Mouse (Mus musculus) forebrain, embryonic 12.5 days (tissue): ENCODE data around the gene Cul5. TPM values are rescaled to one million over a fixed set of nuclear protein-coding genes. Genes with fewer than 3 reads are reported as not detected.

Experiments used
- ATAC-seq: fragments of 200-750 bp; cut with Nextera tagmentation; 2 replicates; pipeline ENCODE4 v1.8.0; 2017; ENCODE audit warnings: moderate TSS enrichment; ENCODE audit not compliant: low FRiP score
- H3K27ac ChIP-seq: fragments of 300-500 bp; sonication (generic); 2 replicates; pipeline ENCODE4 v1.5.1; 2016; ENCODE audit warnings: mild to moderate bottlenecking
- H3K27me3 ChIP-seq: fragments of 300-500 bp; sonication (generic); 2 replicates; pipeline ENCODE4 v1.6.1; 2016; ENCODE audit warnings: mild to moderate bottlenecking
- H3K36me3 ChIP-seq: fragments of 300-500 bp; sonication (generic); replicated peaks from 2 replicates; pipeline ENCODE4 v1.6.1; 2016; ENCODE audit warnings: mild to moderate bottlenecking
- H3K4me1 ChIP-seq: fragments of 300-500 bp; sonication (generic); 2 replicates; pipeline ENCODE4 v1.6.1; 2016
- H3K4me2 ChIP-seq: fragments of 300-500 bp; sonication (generic); 2 replicates; pipeline ENCODE4 v1.6.1; 2016; ENCODE audit warnings: mild to moderate bottlenecking, moderate library complexity
- H3K4me3 ChIP-seq: fragments of 300-500 bp; sonication (generic); replicated peaks from 2 replicates; pipeline ENCODE4 v1.5.1; 2016; ENCODE audit warnings: mild to moderate bottlenecking
- H3K9ac ChIP-seq: fragments of 300-500 bp; sonication (generic); 2 replicates; pipeline ENCODE4 v1.6.1; 2016; ENCODE audit warnings: mild to moderate bottlenecking
- H3K9me3 ChIP-seq: fragments of 300-500 bp; sonication (generic); 2 replicates; pipeline ENCODE4 v1.6.1; 2016
- WGBS: fragments of 180-500 bp; shearing (Covaris S2); methylation state at CpG from one replicate; pipeline ENCODE4 v1.1.7; 2016; 5-methylcytosine and 5-hydroxymethylcytosine counted together
- polyA plus RNA-seq: library from polyadenylated mRNA; unstranded; fragments of >200 nt; fragmentation: Nextera tagmentation; extraction: Ambion mirVana; gene quantifications from 2 replicates; pipeline ENCODE4 v1.2.1, GENCODE M21; 2016

Gene Cul5
- polyA plus RNA-seq, 1 experiment from 2014 or later: 48.6 TPM

DNA sequence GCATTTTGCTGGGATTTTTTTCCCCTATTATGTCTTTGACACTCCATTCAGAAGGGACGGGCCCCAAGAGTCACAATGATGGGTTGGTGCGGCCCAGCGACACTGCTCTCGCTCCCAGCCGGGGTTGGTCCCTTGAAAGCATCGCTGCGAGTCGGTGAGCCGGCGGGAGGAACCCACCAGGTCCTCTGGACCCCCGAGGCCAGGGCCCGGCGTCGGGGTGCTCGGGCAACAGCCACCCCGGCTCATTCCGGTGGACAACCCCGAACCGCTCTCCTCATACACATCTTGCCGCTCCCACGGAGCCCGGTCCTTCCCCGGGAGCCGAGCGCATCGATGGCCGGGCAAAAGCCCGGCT, 3.2 kb downstream of the Cul5 start:
- peak overlapping the region; percentile 89 for H3K4me3 ChIP-seq
- peak; percentile 66 for ATAC-seq
- under 1% methylated on average over 28 of the region's 28 CpGs for WGBS
- H3K4me2 ChIP-seq: peak overlapping the region; percentile 76
- H3K27me3 ChIP-seq: no peaks in the 10 kb centered on the region
- H3K9ac ChIP-seq: peak overlapping the region; percentile 94
- H3K36me3 ChIP-seq: no peaks in the 10 kb centered on the region
- H3K27ac ChIP-seq: peak overlapping the region; percentile 95
- peaks cover 23% of the 10 kb centered on the region for H3K4me1 ChIP-seq
- no peaks in the 10 kb centered on the region for H3K9me3 ChIP-seq

DNA sequence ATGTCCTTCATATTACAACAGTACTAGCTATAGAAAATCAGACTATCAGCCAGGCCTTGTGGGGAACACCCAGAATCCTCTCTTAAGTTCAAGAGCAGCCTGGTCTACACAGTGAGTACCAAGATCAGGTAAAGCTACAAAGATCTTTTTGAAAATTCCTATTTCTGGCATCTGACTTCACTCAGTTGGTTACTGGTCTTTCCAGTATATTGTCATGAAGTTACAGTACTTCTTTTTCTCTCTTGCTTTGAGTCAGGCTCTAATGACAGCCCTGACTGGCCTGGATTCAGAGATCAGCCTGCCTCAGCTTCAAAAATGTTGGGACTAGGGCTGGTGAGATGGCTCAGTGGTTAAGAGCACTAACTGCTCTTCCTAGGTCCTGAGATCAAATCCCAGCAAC, 4.4 kb downstream of the Cul5 start:
- H3K4me2 ChIP-seq: peak overlapping the region; percentile 76
- no peaks in the 10 kb centered on the region for H3K27me3 ChIP-seq
- peaks cover 23% of the 10 kb centered on the region for H3K4me1 ChIP-seq
- H3K9ac ChIP-seq: no peak overlapping the region
- no peak for ATAC-seq
- H3K36me3 ChIP-seq: no peaks in the 10 kb centered on the region
- H3K27ac ChIP-seq: no peak overlapping the region
- H3K4me3 ChIP-seq: peak overlapping the region; percentile 89; the same call in 1 of the 2 replicates
- H3K9me3 ChIP-seq: no peaks in the 10 kb centered on the region

DNA sequence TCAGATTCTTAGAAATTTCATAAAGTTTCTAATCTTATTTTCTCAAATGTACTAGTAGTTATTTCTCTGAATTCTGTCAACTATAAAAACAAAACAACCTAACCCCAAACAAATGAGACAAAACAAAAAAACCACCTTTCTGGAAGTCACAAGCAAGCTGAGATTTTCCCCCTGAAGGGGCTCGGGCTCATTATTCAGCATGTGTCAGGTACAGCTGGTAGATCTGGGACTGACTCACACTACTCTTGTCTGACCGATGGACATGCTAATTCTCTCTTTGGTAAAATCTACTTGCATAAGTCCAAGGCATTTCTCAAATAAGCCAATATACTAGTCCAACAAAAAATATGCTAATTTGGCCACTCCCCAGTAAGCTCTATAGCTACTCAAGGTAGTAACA, 5.0 kb downstream of the Cul5 start:
- WGBS: 80% methylated on average over 2 of the region's 2 CpGs
- no peak overlapping the region for H3K27ac ChIP-seq
- no peaks in the 10 kb centered on the region for H3K36me3 ChIP-seq
- H3K4me1 ChIP-seq: peaks cover 23% of the 10 kb centered on the region
- no peak for ATAC-seq
- no peaks in the 10 kb centered on the region for H3K9me3 ChIP-seq
- H3K4me2 ChIP-seq: no peak overlapping the region; the same call in 1 of the 2 replicates
- H3K4me3 ChIP-seq: no peak overlapping the region
- no peak overlapping the region for H3K9ac ChIP-seq
- no peaks in the 10 kb centered on the region for H3K27me3 ChIP-seq

DNA sequence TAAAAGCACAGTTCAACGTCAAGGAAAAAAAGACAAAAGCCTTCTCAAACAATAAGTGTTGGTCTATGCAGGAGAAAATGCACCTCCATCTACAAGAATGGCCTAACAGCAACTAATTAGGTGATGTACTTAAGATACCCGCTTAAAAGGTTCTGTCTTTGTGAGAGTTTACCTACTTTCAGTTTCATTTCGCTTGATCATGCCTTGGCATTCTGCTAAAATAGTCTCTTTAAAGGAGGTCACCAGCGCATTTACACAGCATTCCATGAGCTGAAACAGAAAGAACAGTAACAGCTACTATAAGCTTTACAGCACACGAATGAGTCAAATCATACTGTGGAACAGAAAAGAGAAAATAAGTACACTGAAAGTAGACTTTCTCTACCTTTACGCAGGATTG, 35.0 kb downstream of the Cul5 start:
- Histone ChIP-seq H3K27ac (no peak overlapping the region), H3K4me3 (no peak overlapping the region), H3K36me3 (peaks cover 61% of the 10 kb centered on the region), H3K9ac (no peak overlapping the region), H3K4me1 (no peaks in the 10 kb centered on the region), H3K27me3 (no peaks in the 10 kb centered on the region), H3K9me3 (no peaks in the 10 kb centered on the region), H3K4me2 (no peak overlapping the region)
- ATAC-seq: no peak
- WGBS: 91% methylated on average over 6 of the region's 6 CpGs

DNA sequence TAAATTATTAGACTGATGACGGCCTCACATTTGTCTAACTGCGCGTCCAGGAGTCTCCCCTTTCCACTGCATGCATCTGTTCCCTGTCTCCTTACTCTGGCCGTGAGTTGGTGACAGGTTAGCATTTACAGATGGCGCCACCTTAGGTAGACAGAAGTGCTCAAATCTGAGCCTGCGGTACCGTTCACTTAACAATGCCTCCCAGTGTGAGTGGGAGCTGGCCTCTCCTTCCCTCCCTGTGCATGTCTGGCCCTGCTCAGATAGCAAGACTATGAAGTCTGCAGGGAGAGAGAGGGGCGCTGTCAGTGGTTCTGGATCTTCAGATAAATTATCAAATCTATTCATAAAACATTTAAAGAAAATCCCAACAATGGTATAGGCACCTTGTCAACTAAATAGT, 54.6 kb downstream of the Cul5 start:
- H3K4me1 ChIP-seq: no peaks in the 10 kb centered on the region
- ATAC-seq: no peak
- H3K4me3 ChIP-seq: no peak overlapping the region
- no peak overlapping the region for H3K27ac ChIP-seq
- H3K27me3 ChIP-seq: no peaks in the 10 kb centered on the region
- H3K9me3 ChIP-seq: no peaks in the 10 kb centered on the region
- H3K36me3 ChIP-seq: peaks cover 38% of the 10 kb centered on the region
- 87% methylated on average over 8 of the region's 8 CpGs for WGBS
- H3K9ac ChIP-seq: no peak overlapping the region
- H3K4me2 ChIP-seq: no peak overlapping the region

DNA sequence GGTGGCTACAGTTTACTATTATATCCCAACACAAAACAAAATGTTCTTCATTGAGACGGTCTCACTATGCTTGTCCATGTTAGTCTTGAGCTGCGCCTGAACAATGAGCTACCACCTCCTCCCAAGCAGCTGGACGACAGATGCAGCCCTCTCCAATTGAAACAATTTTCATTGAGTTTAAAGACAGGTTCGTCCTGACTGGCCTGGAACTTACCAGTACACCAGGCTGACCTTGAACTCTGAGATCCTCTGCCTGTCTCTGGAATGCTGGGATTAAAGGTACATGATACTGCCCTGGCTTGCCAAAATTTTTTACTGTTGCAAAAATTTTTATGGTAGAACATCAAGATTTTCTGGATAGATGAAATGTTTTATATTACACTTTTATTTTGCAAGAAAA, 55.5 kb downstream of the Cul5 start:
- Histone ChIP-seq H3K4me1 (peaks cover 6% of the 10 kb centered on the region), H3K27me3 (no peaks in the 10 kb centered on the region), H3K27ac (no peak overlapping the region), H3K4me2 (no peak overlapping the region), H3K4me3 (no peak overlapping the region), H3K9me3 (no peaks in the 10 kb centered on the region), H3K9ac (no peak overlapping the region), H3K36me3 (peaks cover 31% of the 10 kb centered on the region)
- WGBS: 81% methylated on average over 4 of the region's 4 CpGs
- no peak for ATAC-seq

DNA sequence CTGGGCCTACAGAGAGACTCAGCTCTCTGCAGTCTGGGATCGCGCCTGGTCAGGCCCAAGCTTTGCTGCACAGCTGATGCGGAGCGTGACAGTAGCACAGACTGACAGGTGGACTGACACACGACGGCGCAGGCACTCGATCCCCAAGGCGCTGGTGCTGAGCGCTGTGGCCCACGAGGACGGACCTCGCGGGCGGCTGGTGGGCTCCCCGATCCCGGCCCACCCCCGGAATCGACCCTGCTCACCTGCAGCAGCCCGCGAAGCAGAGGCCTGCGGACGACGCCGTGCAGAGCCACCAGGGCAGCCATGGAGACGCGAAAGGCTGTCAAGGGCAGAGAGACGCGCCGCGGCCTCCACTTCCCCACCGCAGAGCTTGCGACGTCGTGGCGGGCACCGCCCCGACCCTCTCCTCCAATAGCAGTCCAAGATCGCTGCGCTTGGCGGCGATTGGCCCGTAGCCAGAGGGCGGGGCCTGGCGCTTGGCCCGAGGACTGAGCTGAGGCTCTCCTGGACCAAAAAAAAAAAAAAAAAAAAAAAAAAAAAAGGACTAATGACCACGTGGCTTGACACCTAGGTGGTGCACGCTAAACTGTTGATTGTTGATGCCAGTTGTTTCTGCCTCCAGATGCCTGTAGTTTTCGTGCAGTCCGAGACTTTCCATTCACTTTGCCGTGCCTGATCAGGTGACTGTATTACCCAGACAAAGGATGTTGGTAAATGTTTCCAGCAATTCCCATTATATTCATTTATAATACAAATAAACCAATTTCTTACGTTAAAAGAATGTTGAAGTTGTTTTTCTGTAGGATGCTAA, 59.6 kb downstream of the Cul5 start, which contains the start of gene Acat1:
Acat1 (minus strand) TSS at position 415 of the 814 bp plus-strand sequence.
- H3K27me3 ChIP-seq: no peaks in the 10 kb centered on the region
- peaks cover 9% of the 10 kb centered on the region for H3K4me1 ChIP-seq
- peak within 1 kb of the TSS; percentile 82 for H3K4me2 ChIP-seq
- H3K4me3 ChIP-seq: peak within 1 kb of the TSS; percentile 67
- H3K9ac ChIP-seq: peak within 1 kb of the TSS; percentile 65
- ATAC-seq: peak; percentile 98
- peaks cover 5% of the 10 kb centered on the region for H3K36me3 ChIP-seq
- H3K9me3 ChIP-seq: no peaks in the 10 kb centered on the region
- WGBS: 5% methylated on average over 46 of the region's 52 CpGs
- H3K27ac ChIP-seq: 0 out of 2 replicates have a peak within 1 kb of the TSS, but pooled peaks have one; percentile 31

DNA sequence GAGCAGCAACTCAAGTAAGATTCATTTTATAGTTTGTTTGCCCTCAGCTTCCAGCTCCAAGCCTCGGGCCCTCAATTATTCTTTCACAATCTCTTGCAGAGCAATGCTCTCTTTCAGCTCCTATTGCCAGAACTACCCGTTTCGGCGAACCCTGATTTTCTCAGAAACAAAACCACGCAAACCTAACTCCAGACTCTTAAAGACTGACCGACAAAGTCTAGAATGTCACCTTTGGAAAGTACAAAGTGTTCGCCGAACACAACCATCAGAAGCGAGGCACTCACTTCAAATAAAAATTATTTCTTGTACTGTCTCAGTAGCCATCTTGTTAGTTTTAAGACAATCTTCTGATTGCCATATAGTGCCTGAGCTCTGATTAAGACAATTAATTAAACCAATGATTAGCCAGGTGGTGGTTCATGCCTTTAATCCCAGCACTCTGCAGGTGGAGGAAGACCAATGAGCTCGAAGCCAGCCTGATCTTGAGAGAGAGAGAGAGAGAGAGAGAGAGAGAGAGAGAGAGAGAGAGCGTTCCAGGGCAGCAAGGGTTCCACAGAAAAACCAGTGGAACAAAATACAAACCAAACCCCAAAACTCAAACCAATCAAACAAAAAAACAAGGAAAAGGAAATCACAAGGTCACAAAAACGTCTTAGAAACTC, 60.4 kb downstream of the Cul5 start:
- H3K27ac ChIP-seq: no peak overlapping the region
- no peak for ATAC-seq
- H3K9me3 ChIP-seq: no peaks in the 10 kb centered on the region
- H3K4me1 ChIP-seq: peaks cover 9% of the 10 kb centered on the region
- no peaks in the 10 kb centered on the region for H3K36me3 ChIP-seq
- WGBS: 80% methylated on average over 12 of the region's 12 CpGs
- peak overlapping the region; percentile 65 for H3K9ac ChIP-seq
- H3K4me3 ChIP-seq: peak overlapping the region; percentile 67
- no peaks in the 10 kb centered on the region for H3K27me3 ChIP-seq
- peak overlapping the region; percentile 82 for H3K4me2 ChIP-seq

DNA sequence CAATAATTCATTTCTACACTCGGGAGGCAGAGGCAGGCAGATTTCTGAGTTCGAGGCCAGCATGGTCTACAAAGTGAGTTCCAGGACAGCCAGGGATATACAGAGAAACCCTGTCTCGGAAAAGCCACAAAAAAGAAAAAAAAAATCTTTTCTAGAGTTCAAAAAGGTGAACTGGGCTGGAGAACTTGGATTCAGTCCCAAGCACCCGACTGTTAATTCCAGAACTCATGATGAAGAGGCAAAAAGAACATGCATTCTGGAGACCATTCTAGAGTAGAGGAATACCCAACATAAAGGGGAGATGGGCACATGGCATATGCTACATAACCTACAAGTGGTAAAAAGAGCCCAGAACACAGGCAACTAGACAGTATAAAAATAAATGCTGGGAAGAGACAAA, 62.0 kb downstream of the Cul5 start:
- H3K4me2 ChIP-seq: no peak overlapping the region
- ATAC-seq: no peak
- H3K36me3 ChIP-seq: no peaks in the 10 kb centered on the region
- peaks cover 9% of the 10 kb centered on the region for H3K4me1 ChIP-seq
- H3K9me3 ChIP-seq: no peaks in the 10 kb centered on the region
- H3K9ac ChIP-seq: no peak overlapping the region
- H3K27ac ChIP-seq: no peak overlapping the region
- WGBS: 96% methylated on average over 4 of the region's 4 CpGs
- H3K27me3 ChIP-seq: no peaks in the 10 kb centered on the region
- no peak overlapping the region for H3K4me3 ChIP-seq

DNA sequence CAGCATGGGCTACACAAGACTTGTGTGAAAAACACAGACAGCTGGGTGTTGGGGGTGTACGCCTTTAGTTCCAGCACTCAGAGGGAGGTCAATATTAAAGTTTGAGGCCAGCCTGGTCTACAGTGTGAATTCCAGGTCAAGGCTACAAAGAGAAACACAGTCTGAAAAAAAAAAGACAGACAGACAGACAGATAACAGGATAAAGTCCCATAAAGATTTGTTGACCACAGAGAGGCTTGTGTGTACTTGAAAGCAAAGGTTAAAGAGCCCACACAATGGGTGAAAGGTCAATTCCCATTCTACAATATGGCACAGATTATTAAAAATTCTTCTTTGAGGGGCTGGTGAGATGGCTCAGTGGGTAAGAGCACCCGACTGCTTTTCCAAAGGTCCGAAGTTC, 62.6 kb downstream of the Cul5 start:
- 94% methylated on average over 3 of the region's 3 CpGs for WGBS
- no peaks in the 10 kb centered on the region for H3K36me3 ChIP-seq
- no peak for ATAC-seq
- no peak overlapping the region for H3K4me3 ChIP-seq
- no peak overlapping the region for H3K9ac ChIP-seq
- H3K4me1 ChIP-seq: peaks cover 9% of the 10 kb centered on the region
- no peak overlapping the region for H3K4me2 ChIP-seq
- H3K27ac ChIP-seq: no peak overlapping the region
- no peaks in the 10 kb centered on the region for H3K27me3 ChIP-seq
- no peaks in the 10 kb centered on the region for H3K9me3 ChIP-seq

DNA sequence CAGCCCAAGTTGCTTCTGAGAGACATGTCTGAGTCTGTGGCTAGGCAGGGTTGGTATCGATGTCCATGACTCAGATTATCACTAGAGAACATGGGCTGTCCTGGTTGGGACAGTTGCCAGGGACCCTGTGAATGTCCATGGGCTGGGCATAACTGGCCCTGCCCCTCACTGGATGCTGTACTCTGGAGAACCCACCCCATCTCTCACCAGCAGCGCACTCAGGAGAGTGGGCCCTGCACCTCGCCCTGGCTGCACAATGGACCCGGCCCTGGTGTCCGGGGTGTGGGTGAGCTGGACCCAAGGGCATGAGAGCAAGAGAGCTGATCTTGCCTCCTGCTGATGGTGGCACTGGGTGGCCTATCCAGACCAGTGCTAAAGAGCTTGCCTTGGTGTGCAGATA, 64.9 kb downstream of the Cul5 start:
- 89% methylated on average over 5 of the region's 5 CpGs for WGBS
- no peaks in the 10 kb centered on the region for H3K9me3 ChIP-seq
- H3K4me1 ChIP-seq: peaks cover 9% of the 10 kb centered on the region
- ATAC-seq: no peak
- no peak overlapping the region for H3K4me2 ChIP-seq
- H3K27ac ChIP-seq: no peak overlapping the region
- H3K9ac ChIP-seq: no peak overlapping the region
- no peaks in the 10 kb centered on the region for H3K36me3 ChIP-seq
- H3K4me3 ChIP-seq: no peak overlapping the region
- no peaks in the 10 kb centered on the region for H3K27me3 ChIP-seq

DNA sequence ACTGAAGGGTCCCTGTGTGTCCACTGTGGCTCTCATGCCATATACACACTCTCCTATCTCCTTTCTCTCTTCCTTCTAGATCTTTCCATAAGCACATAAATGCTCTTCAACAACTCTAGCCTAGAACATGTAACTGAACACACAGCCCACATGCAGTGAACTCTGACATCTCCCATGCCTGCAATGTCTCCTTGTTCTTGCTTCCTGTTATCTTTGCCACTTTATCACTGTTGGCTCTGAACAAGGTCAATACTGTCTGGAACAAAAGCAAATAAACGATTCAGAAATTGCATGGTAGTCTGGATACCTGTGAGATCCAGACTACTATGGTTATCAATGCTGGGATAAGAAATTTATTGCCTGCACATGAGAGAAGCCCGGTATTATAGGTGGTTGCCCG, 66.0 kb downstream of the Cul5 start:
- Histone ChIP-seq H3K27me3 (no peaks in the 10 kb centered on the region), H3K36me3 (no peaks in the 10 kb centered on the region), H3K4me1 (no peaks in the 10 kb centered on the region), H3K9ac (no peak overlapping the region), H3K4me3 (no peak overlapping the region), H3K27ac (no peak overlapping the region), H3K9me3 (no peaks in the 10 kb centered on the region), H3K4me2 (no peak overlapping the region)
- no peak for ATAC-seq
- 88% methylated on average over 3 of the region's 3 CpGs for WGBS

DNA sequence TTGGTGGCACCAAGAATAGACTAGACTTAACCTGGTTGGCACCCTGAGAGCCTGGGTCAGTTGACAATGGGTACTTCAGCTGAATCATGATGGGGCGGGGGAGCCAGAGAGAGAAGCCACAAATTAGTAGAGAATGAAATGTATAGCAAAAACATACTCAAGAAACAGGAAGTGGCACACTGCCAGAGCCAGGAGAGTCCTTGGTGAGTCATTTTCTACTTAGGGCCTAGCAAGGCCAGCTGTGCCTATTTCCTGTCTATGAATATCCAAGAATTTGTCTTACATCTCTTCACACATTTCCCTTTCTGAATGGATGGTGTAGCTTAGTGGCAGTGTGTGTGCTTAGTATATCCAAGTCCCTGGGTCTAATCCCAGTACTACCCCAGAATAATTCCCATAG, 66.4 kb downstream of the Cul5 start:
- Histone ChIP-seq H3K9ac (no peak overlapping the region), H3K4me3 (no peak overlapping the region), H3K9me3 (no peaks in the 10 kb centered on the region), H3K36me3 (no peaks in the 10 kb centered on the region), H3K4me2 (no peak overlapping the region), H3K27me3 (no peaks in the 10 kb centered on the region), H3K27ac (no peak overlapping the region), H3K4me1 (no peaks in the 10 kb centered on the region)
- ATAC-seq: no peak
- 96% methylated on average over 1 of the region's 1 CpGs for WGBS
